Mouse (Mus musculus) limb, embryonic 12.5 days (tissue): Measurements from ENCODE around the gene Arfrp1. TPM values are rescaled to one million over a fixed set of nuclear protein-coding genes. Genes with fewer than 3 reads are reported as not detected.

Experiments
- ATAC-seq: fragments of 200-750 bp; cut with Nextera tagmentation; 2 replicates; pipeline ENCODE4 v1.8.0; 2017; ENCODE audit warnings: low read depth, moderate TSS enrichment; ENCODE audit not compliant: insufficient number of reproducible peaks, insufficient read depth, low FRiP score, low TSS enrichment
- H3K27ac ChIP-seq: fragments of 300-500 bp; sonication (generic); 2 replicates; pipeline ENCODE4 v1.5.1; 2016; ENCODE audit warnings: mild to moderate bottlenecking, moderate library complexity
- H3K27me3 ChIP-seq: fragments of 300-500 bp; sonication (generic); 2 replicates; pipeline ENCODE4 v1.6.1; 2016; ENCODE audit warnings: mild to moderate bottlenecking, moderate library complexity
- H3K36me3 ChIP-seq: fragments of 300-500 bp; sonication (generic); 2 replicates; pipeline ENCODE4 v1.6.1; 2016; ENCODE audit warnings: mild to moderate bottlenecking, moderate library complexity
- H3K4me1 ChIP-seq: fragments of 300-500 bp; sonication (generic); replicated peaks from 2 replicates; pipeline ENCODE4 v1.6.1; 2016
- H3K4me2 ChIP-seq: fragments of 300-500 bp; sonication (generic); 2 replicates; pipeline ENCODE4 v1.6.1; 2016; ENCODE audit warnings: mild to moderate bottlenecking, moderate library complexity
- H3K4me3 ChIP-seq: fragments of 300-500 bp; sonication (generic); replicated peaks from 2 replicates; pipeline ENCODE4 v1.5.1; 2016; ENCODE audit warnings: mild to moderate bottlenecking
- H3K9ac ChIP-seq: fragments of 300-500 bp; sonication (generic); replicated peaks from 2 replicates; pipeline ENCODE4 v1.6.1; 2016; ENCODE audit warnings: mild to moderate bottlenecking, moderate library complexity
- H3K9me3 ChIP-seq: fragments of 300-500 bp; sonication (generic); 2 replicates; pipeline ENCODE4 v1.6.1; 2016; ENCODE audit warnings: mild to moderate bottlenecking, moderate library complexity
- WGBS: fragments of 180-500 bp; shearing (Covaris S2); methylation state at CpG from one replicate; pipeline ENCODE4 v1.1.7; 2016; 5-methylcytosine and 5-hydroxymethylcytosine counted together
- polyA plus RNA-seq: library from polyadenylated mRNA; unstranded; fragments of >200 nt; fragmentation: Nextera tagmentation; extraction: Ambion mirVana; gene quantifications from 2 replicates; pipeline ENCODE4 v1.2.1, GENCODE M21; 2016

The Arfrp1 gene
- polyA plus RNA-seq, 1 experiment from 2014 or later: 77.1 TPM

- Histone ChIP-seq H3K4me1 (no peaks in the 10 kb centered on the region), H3K4me2 (no peak overlapping the region), H3K27ac (no peak overlapping the region), H3K27me3 (no peaks in the 10 kb centered on the region), H3K4me3 (no peak overlapping the region), H3K9me3 (no peaks in the 10 kb centered on the region), H3K9ac (no peak overlapping the region), H3K36me3 (peaks cover 39% of the 10 kb centered on the region)
- 92% methylated on average over 2 of the region's 2 CpGs for WGBS
- no peak for ATAC-seq
These were observed 10.6 kb upstream of the Arfrp1 start for GRCm38 (mm10) chr2:181375787-181376186.

- no peaks in the 10 kb centered on the region for H3K9me3 ChIP-seq
- H3K9ac ChIP-seq: no peak overlapping the region
- H3K4me3 ChIP-seq: no peak overlapping the region
- no peak for ATAC-seq
- no peaks in the 10 kb centered on the region for H3K27me3 ChIP-seq
- no peak overlapping the region for H3K27ac ChIP-seq
- H3K4me2 ChIP-seq: no peak overlapping the region
- H3K4me1 ChIP-seq: peaks cover 18% of the 10 kb centered on the region
- H3K36me3 ChIP-seq: peaks cover 41% of the 10 kb centered on the region
- 95% methylated on average over 5 of the region's 5 CpGs for WGBS
These were observed 4.8 kb upstream of the Arfrp1 start for GRCm38 (mm10) chr2:181370001-181370400.

- H3K27ac ChIP-seq: peak overlapping the region; percentile 90
- H3K9me3 ChIP-seq: no peaks in the 10 kb centered on the region
- ATAC-seq: peak; percentile 55
- H3K4me2 ChIP-seq: peak overlapping the region; percentile 94
- no peaks in the 10 kb centered on the region for H3K27me3 ChIP-seq
- H3K36me3 ChIP-seq: peaks cover 54% of the 10 kb centered on the region
- H3K9ac ChIP-seq: peak overlapping the region; percentile 87
- under 1% methylated on average over 20 of the region's 20 CpGs for WGBS
- peaks cover 26% of the 10 kb centered on the region for H3K4me1 ChIP-seq
- peak overlapping the region; percentile 78 for H3K4me3 ChIP-seq
These were observed 461 bp upstream of the Arfrp1 start for GRCm38 (mm10) chr2:181365655-181366075.

- peak overlapping the region; percentile 78 for H3K4me3 ChIP-seq
- H3K27me3 ChIP-seq: no peaks in the 10 kb centered on the region
- H3K9ac ChIP-seq: peak overlapping the region; percentile 87
- ATAC-seq: 0 out of 2 replicates have a peak, but pooled peaks have one; percentile 9
- H3K4me1 ChIP-seq: peaks cover 26% of the 10 kb centered on the region
- peak overlapping the region; percentile 90 for H3K27ac ChIP-seq
- H3K36me3 ChIP-seq: peaks cover 54% of the 10 kb centered on the region
- H3K9me3 ChIP-seq: no peaks in the 10 kb centered on the region
- 7% methylated on average over 14 of the region's 14 CpGs for WGBS
- peak overlapping the region; percentile 94 for H3K4me2 ChIP-seq
These were observed 731 bp downstream of the Arfrp1 start for GRCm38 (mm10) chr2:181364487-181364859.

- Histone ChIP-seq H3K27ac (no peak overlapping the region), H3K36me3 (peaks cover 54% of the 10 kb centered on the region), H3K9me3 (no peaks in the 10 kb centered on the region), H3K27me3 (no peaks in the 10 kb centered on the region), H3K4me1 (peaks cover 26% of the 10 kb centered on the region), H3K4me2 (peak overlapping the region; percentile 94), H3K4me3 (peak overlapping the region; percentile 78), H3K9ac (peak overlapping the region; percentile 87)
- whole genome bisulfite sequencing: 77% methylated on average over 3 of the region's 3 CpGs
- no peak for ATAC-seq
These were observed 1.3 kb downstream of the Arfrp1 start for GRCm38 (mm10) chr2:181363946-181364345.

- 85% methylated on average over 3 of the region's 3 CpGs for WGBS
- ATAC-seq: no peak
- Histone ChIP-seq H3K9ac (no peak overlapping the region), H3K36me3 (peaks cover 100% of the 10 kb centered on the region), H3K27ac (no peak overlapping the region), H3K9me3 (no peaks in the 10 kb centered on the region), H3K4me3 (no peak overlapping the region), H3K4me2 (no peak overlapping the region), H3K4me1 (no peaks in the 10 kb centered on the region), H3K27me3 (no peaks in the 10 kb centered on the region)
These were observed 8.4 kb downstream of the Arfrp1 start for GRCm38 (mm10) chr2:181356780-181357179.

- Histone ChIP-seq H3K4me1 (no peaks in the 10 kb centered on the region), H3K27ac (no peak overlapping the region), H3K4me2 (no peak overlapping the region), H3K4me3 (no peak overlapping the region), H3K9ac (no peak overlapping the region), H3K9me3 (no peaks in the 10 kb centered on the region), H3K36me3 (peaks cover 83% of the 10 kb centered on the region), H3K27me3 (no peaks in the 10 kb centered on the region)
- no peak for ATAC-seq
- 94% methylated on average over 6 of the region's 6 CpGs for WGBS
These were observed 22.4 kb downstream of the Arfrp1 start for GRCm38 (mm10) chr2:181342766-181343165.

GRCm38 (mm10) chr2:181340426-181340825 lies 24.8 kb downstream of the Arfrp1 start:
- no peak overlapping the region for H3K9ac ChIP-seq
- no peak overlapping the region for H3K27ac ChIP-seq
- no peaks in the 10 kb centered on the region for H3K4me1 ChIP-seq
- peaks cover 82% of the 10 kb centered on the region for H3K36me3 ChIP-seq
- 88% methylated on average over 4 of the region's 4 CpGs for WGBS
- no peaks in the 10 kb centered on the region for H3K27me3 ChIP-seq
- ATAC-seq: no peak
- H3K4me2 ChIP-seq: no peak overlapping the region
- no peak overlapping the region for H3K4me3 ChIP-seq
- H3K9me3 ChIP-seq: no peaks in the 10 kb centered on the region

- Histone ChIP-seq H3K9me3 (no peaks in the 10 kb centered on the region), H3K27me3 (no peaks in the 10 kb centered on the region), H3K4me3 (no peak overlapping the region), H3K4me2 (no peak overlapping the region), H3K9ac (no peak overlapping the region), H3K36me3 (peaks cover 86% of the 10 kb centered on the region), H3K4me1 (no peaks in the 10 kb centered on the region), H3K27ac (no peak overlapping the region)
- ATAC-seq: no peak
- 68% methylated on average over 3 of the region's 3 CpGs for WGBS
These were observed 31.2 kb downstream of the Arfrp1 start for GRCm38 (mm10) chr2:181334023-181334422.

GRCm38 (mm10) chr2:181332542-181332941 lies 32.7 kb downstream of the Arfrp1 start:
- peaks cover 87% of the 10 kb centered on the region for H3K36me3 ChIP-seq
- H3K4me2 ChIP-seq: no peak overlapping the region
- no peaks in the 10 kb centered on the region for H3K9me3 ChIP-seq
- H3K27ac ChIP-seq: no peak overlapping the region
- no peak overlapping the region for H3K9ac ChIP-seq
- no peaks in the 10 kb centered on the region for H3K4me1 ChIP-seq
- H3K4me3 ChIP-seq: no peak overlapping the region
- ATAC-seq: no peak
- H3K27me3 ChIP-seq: no peaks in the 10 kb centered on the region

- Histone ChIP-seq H3K27ac (no peak overlapping the region), H3K4me3 (no peak overlapping the region), H3K27me3 (no peaks in the 10 kb centered on the region)
These were observed 39.1 kb downstream of the Arfrp1 start for GRCm38 (mm10) chr2:181326098-181326497.

GRCm38 (mm10) chr2:181322136-181322535 lies 43.1 kb downstream of the Arfrp1 start:
- no peaks in the 10 kb centered on the region for H3K9me3 ChIP-seq
- no peak for ATAC-seq
- no peak overlapping the region for H3K4me3 ChIP-seq
- H3K9ac ChIP-seq: no peak overlapping the region
- H3K27me3 ChIP-seq: peaks cover 3% of the 10 kb centered on the region; the same call in 1 of the 2 replicates
- WGBS: 82% methylated on average over 5 of the region's 5 CpGs
- no peak overlapping the region for H3K27ac ChIP-seq
- H3K36me3 ChIP-seq: peaks cover 53% of the 10 kb centered on the region
- no peak overlapping the region for H3K4me2 ChIP-seq
- H3K4me1 ChIP-seq: peaks cover 6% of the 10 kb centered on the region

More at GRCm38 (mm10) chr2:181326098-181326497, 39.1 kb downstream of the Arfrp1 start:
- no peaks in the 10 kb centered on the region for H3K4me1 ChIP-seq
- peaks cover 93% of the 10 kb centered on the region for H3K36me3 ChIP-seq
- no peak for ATAC-seq
- no peaks in the 10 kb centered on the region for H3K9me3 ChIP-seq
- H3K9ac ChIP-seq: no peak overlapping the region
- WGBS: 93% methylated on average over 2 of the region's 2 CpGs
- H3K4me2 ChIP-seq: no peak overlapping the region
